Mouse (Mus musculus) MEL (cell line): ENCODE measurements at regions not wholly inside any gene's neighbourhood (a gene's known extent, or its start where the extent isn't known, plus 50 kb on each side); places are given as distances from the start of the nearest gene placed in this dataset.

Experiments used
- DNase-seq: peaks from one replicate; pipeline ENCODE4 v3.0.0; 2011; ENCODE audit warnings: low read depth, low spot score
- H3K27ac ChIP-seq: 2 replicates; pipeline ENCODE4 v1.5.1; 2012; ENCODE audit warnings: low read depth, mild to moderate bottlenecking, control low read depth, low read length, moderate library complexity; ENCODE audit not compliant: control insufficient read depth
- H3K27me3 ChIP-seq, 2 experiments: fragments of 150-350 bp in 1 of 2; sonication (generic) in 1 of 2; 2 replicates each; pipeline ENCODE4 v1.6.1; 2012; ENCODE audit warnings: low read length in 2 of 2, mild to moderate bottlenecking in 2 of 2, improper control_type of control experiment in 1 of 2, moderate library complexity in 1 of 2; ENCODE audit not compliant: insufficient read depth in 2 of 2, control insufficient read depth in 1 of 2
- H3K36me3 ChIP-seq, 2 experiments: 2 replicates each; pipeline ENCODE4 v1.6.1; 2012 to 2014; ENCODE audit warnings: low read length in 2 of 2, improper control_type of control experiment in 1 of 2, inconsistent platforms in 1 of 2, mild to moderate bottlenecking in 1 of 2; ENCODE audit not compliant: insufficient read depth in 2 of 2, control insufficient read depth in 1 of 2
- H3K4me1 ChIP-seq, 2 experiments: fragments of 150-350 bp in 1 of 2; sonication (generic) in 1 of 2; 2 replicates each; pipeline ENCODE4 v1.6.1; 2012; ENCODE audit warnings: low read length in 2 of 2, improper control_type of control experiment in 1 of 2, mild to moderate bottlenecking in 1 of 2; ENCODE audit not compliant: insufficient read depth in 2 of 2, control insufficient read depth in 1 of 2
- H3K4me3 ChIP-seq, 2 experiments: fragments of 150-350 bp in 1 of 2; sonication (generic) in 1 of 2; 2 replicates each; pipeline ENCODE4 v1.5.1; 2012; ENCODE audit warnings: low read depth in 2 of 2, low read length in 2 of 2, mild to moderate bottlenecking in 2 of 2, moderate library complexity in 2 of 2, control low read depth in 1 of 2, improper control_type of control experiment in 1 of 2; ENCODE audit not compliant: control insufficient read depth in 1 of 2, insufficient read depth in 1 of 2
- H3K79me2 ChIP-seq: 2 replicates; pipeline ENCODE4 v1.6.1; 2012; ENCODE audit warnings: mild to moderate bottlenecking, low read length, moderate library complexity; ENCODE audit not compliant: control insufficient read depth, poor library complexity, insufficient read depth
- H3K9ac ChIP-seq: 2 replicates; pipeline ENCODE4 v1.6.1; 2012; ENCODE audit warnings: low read depth, mild to moderate bottlenecking, control low read depth, low read length, moderate library complexity; ENCODE audit not compliant: control insufficient read depth, poor library complexity, severe bottlenecking
- H3K9me3 ChIP-seq: fragments of 150-350 bp; sonication (generic); replicated peaks from 2 replicates; pipeline ENCODE4 v1.6.1; 2012; ENCODE audit warnings: mild to moderate bottlenecking, low read length, improper control_type of control experiment, moderate library complexity; ENCODE audit not compliant: insufficient read depth
- BHLHE40 ChIP-seq: IDR thresholded peaks from 2 replicates; pipeline ENCODE4 v1.6.1; 2012; ENCODE audit warnings: low read depth, mild to moderate bottlenecking, inconsistent platforms, low read length, improper control_type of control experiment, borderline replicate concordance
- CHD1 ChIP-seq: IDR thresholded peaks from 2 replicates; pipeline ENCODE4 v1.6.1; 2012; ENCODE audit warnings: low read depth, mild to moderate bottlenecking, inconsistent platforms, low read length, improper control_type of control experiment
- CTCF ChIP-seq, 3 experiments: IDR thresholded peaks in 2 of 3; conservative IDR thresholded peaks in 1 of 3; 2 replicates each; pipeline ENCODE4 v1.5.1; 2011 to 2012; ENCODE audit warnings: low read length in 3 of 3, low read depth in 2 of 3, mild to moderate bottlenecking in 2 of 3, improper control_type of control experiment in 1 of 3, inconsistent platforms in 1 of 3, mixed read lengths in 1 of 3, moderate library complexity in 1 of 3; ENCODE audit not compliant: control insufficient read depth in 1 of 3, insufficient read depth in 1 of 3, poor library complexity in 1 of 3, severe bottlenecking in 1 of 3
- E2F4 ChIP-seq: IDR thresholded peaks from 2 replicates; pipeline ENCODE4 v1.6.1; 2011; ENCODE audit warnings: low read depth, low read length, improper control_type of control experiment, borderline replicate concordance
- ETS1 ChIP-seq: IDR thresholded peaks from 2 replicates; pipeline ENCODE4 v1.6.1; 2012; ENCODE audit warnings: low read depth, mild to moderate bottlenecking, inconsistent platforms, low read length, improper control_type of control experiment, moderate library complexity
- GABPA ChIP-seq: IDR thresholded peaks from 2 replicates; pipeline ENCODE4 v1.6.1; 2012; ENCODE audit warnings: low read depth, mild to moderate bottlenecking, inconsistent platforms, low read length, improper control_type of control experiment, moderate library complexity
- GATA1 ChIP-seq: IDR thresholded peaks from 2 replicates; pipeline ENCODE4 v1.6.1; 2011; ENCODE audit warnings: low read depth, low read length, improper control_type of control experiment
- KAT2A ChIP-seq: conservative IDR thresholded peaks from 2 replicates; pipeline ENCODE4 v1.6.1; 2012; ENCODE audit warnings: low read depth, low read length, improper control_type of control experiment, inconsistent platforms
- MAFK ChIP-seq: IDR thresholded peaks from 2 replicates; pipeline ENCODE4 v1.6.1; 2011; ENCODE audit warnings: low read depth, mild to moderate bottlenecking, low read length, improper control_type of control experiment, borderline replicate concordance
- MAX ChIP-seq: IDR thresholded peaks from 2 replicates; pipeline ENCODE4 v1.6.1; 2011; ENCODE audit warnings: low read length, improper control_type of control experiment
- MXI1 ChIP-seq: IDR thresholded peaks from 2 replicates; pipeline ENCODE4 v1.6.1; 2011; ENCODE audit warnings: mild to moderate bottlenecking, low read depth, low read length, improper control_type of control experiment
- MYC ChIP-seq: IDR thresholded peaks from 2 replicates; pipeline ENCODE4 v1.6.1; 2011; ENCODE audit warnings: low read depth, mild to moderate bottlenecking, low read length, improper control_type of control experiment, moderate library complexity
- NELFE ChIP-seq: IDR thresholded peaks from 2 replicates; pipeline ENCODE4 v1.6.1; 2011; ENCODE audit warnings: low read depth, low read length, improper control_type of control experiment
- NRF1 ChIP-seq: IDR thresholded peaks from 2 replicates; pipeline ENCODE4 v1.6.1; 2014; ENCODE audit warnings: low read depth, mild to moderate bottlenecking, inconsistent platforms, low read length, improper control_type of control experiment, moderate library complexity; ENCODE audit not compliant: poor library complexity, insufficient read depth, severe bottlenecking
- POLR2AphosphoS2 ChIP-seq: IDR thresholded peaks from 2 replicates; pipeline ENCODE4 v1.6.1; 2011; ENCODE audit warnings: low read length, improper control_type of control experiment
- RAD21 ChIP-seq: IDR thresholded peaks from 2 replicates; pipeline ENCODE4 v1.6.1; 2011; ENCODE audit warnings: mild to moderate bottlenecking, low read depth, low read length, improper control_type of control experiment
- RCOR1 ChIP-seq: IDR thresholded peaks from 2 replicates; pipeline ENCODE4 v1.6.1; 2012; ENCODE audit warnings: low read depth, mild to moderate bottlenecking, inconsistent platforms, low read length, improper control_type of control experiment
- SIN3A ChIP-seq: IDR thresholded peaks from 2 replicates; pipeline ENCODE4 v1.6.1; 2012; ENCODE audit warnings: low read length, improper control_type of control experiment, inconsistent platforms
- TAL1 ChIP-seq: IDR thresholded peaks from 2 replicates; pipeline ENCODE4 v1.6.1; 2012; ENCODE audit warnings: mild to moderate bottlenecking, inconsistent platforms, low read length, moderate library complexity, mixed read lengths
- TBP ChIP-seq: IDR thresholded peaks from 2 replicates; pipeline ENCODE4 v1.8.0; 2011; ENCODE audit warnings: low read depth, low read length, improper control_type of control experiment
- USF2 ChIP-seq, 2 experiments: IDR thresholded peaks; 2 replicates each; pipeline ENCODE4 v1.6.1; 2011 to 2012; ENCODE audit warnings: improper control_type of control experiment in 2 of 2, low read length in 2 of 2, borderline replicate concordance in 1 of 2, inconsistent platforms in 1 of 2, low read depth in 1 of 2, mild to moderate bottlenecking in 1 of 2; ENCODE audit not compliant: insufficient read depth in 1 of 2
- ZC3H11A ChIP-seq: IDR thresholded peaks from 2 replicates; pipeline ENCODE4 v1.6.1; 2012; ENCODE audit warnings: low read depth, mild to moderate bottlenecking, inconsistent platforms, low read length, improper control_type of control experiment
- ZKSCAN1 ChIP-seq: IDR thresholded peaks from 2 replicates; pipeline ENCODE4 v1.6.1; 2012; ENCODE audit warnings: low read depth, mild to moderate bottlenecking, inconsistent platforms, low read length, improper control_type of control experiment, moderate library complexity
- ZMIZ1 ChIP-seq: IDR thresholded peaks from 2 replicates; pipeline ENCODE4 v1.6.1; 2012; ENCODE audit warnings: low read depth, mild to moderate bottlenecking, inconsistent platforms, low read length, improper control_type of control experiment, moderate library complexity
- ZNF384 ChIP-seq: IDR thresholded peaks from 2 replicates; pipeline ENCODE4 v1.6.1; 2012; ENCODE audit warnings: low read depth, mild to moderate bottlenecking, inconsistent platforms, low read length, improper control_type of control experiment

- Histone ChIP-seq H3K79me2 (no peaks in the 10 kb centered on the region), H3K4me1 (no peaks in the 10 kb centered on the region), H3K27me3 (no peaks in the 10 kb centered on the region), H3K36me3 (no peaks in the 10 kb centered on the region), H3K9ac (no peak overlapping the region), H3K9me3 (no peaks in the 10 kb centered on the region), H3K27ac (no peak overlapping the region), H3K4me3 (no peak overlapping the region)
- DNase-seq = no peak
- TF ChIP-seq TAL1 (no peak), E2F4 (no peak), MYC (no peak), ZC3H11A (no peak), GABPA (no peak), KAT2A (no peak), RCOR1 (no peak), ZNF384 (no peak), SIN3A (no peak)
Measured at GRCm38 (mm10) chr17:16516173-16516572, 547.7 kb upstream of the Zfp960 start.

DNA sequence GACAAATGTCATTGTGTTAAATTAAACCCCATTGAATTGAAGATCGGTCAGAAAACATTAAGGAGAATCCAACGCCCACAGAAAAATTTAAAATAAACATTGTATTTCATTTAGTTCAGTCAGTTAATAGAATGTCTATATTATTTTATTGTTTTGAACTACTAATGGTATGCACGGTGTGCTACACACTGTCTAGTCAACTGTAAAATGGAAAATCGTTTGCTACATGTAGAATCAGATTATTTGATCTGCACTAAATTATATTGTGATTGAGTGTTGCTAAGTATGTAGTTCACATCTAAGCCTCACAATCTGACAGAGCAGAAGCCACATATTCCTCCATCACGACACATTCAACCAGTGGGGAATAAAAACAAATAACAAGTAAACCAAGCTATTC is 570.0 kb upstream of the Zfp960 start:
- Histone ChIP-seq H3K27ac (no peak overlapping the region), H3K9me3 (no peaks in the 10 kb centered on the region)

DNA sequence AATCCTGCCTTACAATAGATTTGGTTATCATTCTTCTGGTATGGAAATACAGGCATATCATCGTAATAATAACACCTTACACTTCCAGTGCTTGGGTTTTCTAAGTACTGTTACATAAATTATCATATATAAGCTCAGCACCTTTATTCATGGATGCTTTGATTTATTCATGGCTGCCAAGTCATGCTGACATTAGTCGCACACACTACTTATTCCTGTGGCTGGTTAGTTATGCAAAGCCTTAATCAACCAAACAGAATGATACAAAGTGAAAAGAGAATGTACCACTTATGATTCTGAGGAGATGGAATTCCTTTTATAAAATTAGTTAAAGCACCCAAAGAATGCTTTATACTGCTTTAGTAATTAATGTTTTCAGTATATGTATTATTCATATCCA is 570.4 kb upstream of the Zfp960 start:
- Histone ChIP-seq H3K9ac (no peak overlapping the region), H3K4me1 (no peaks in the 10 kb centered on the region), H3K27ac (no peak overlapping the region), H3K4me3 (no peak overlapping the region), H3K79me2 (no peaks in the 10 kb centered on the region), H3K9me3 (no peaks in the 10 kb centered on the region), H3K36me3 (no peaks in the 10 kb centered on the region), H3K27me3 (no peaks in the 10 kb centered on the region)
- DNase-seq = no peak
- TF ChIP-seq ETS1 = no peak
- no peak for TF ChIP-seq SIN3A
- TF ChIP-seq BHLHE40 = no peak
- no peak for TF ChIP-seq E2F4
- no peak for TF ChIP-seq ZKSCAN1
- no peak for TF ChIP-seq CHD1
- no peak for TF ChIP-seq GATA1
- TF ChIP-seq NRF1 = no peak
- TF ChIP-seq MAX = no peak
- no peak for TF ChIP-seq ZNF384
- TF ChIP-seq MAFK = no peak
- TF ChIP-seq USF2 (IDR thresholded peaks at IDR 0.05; ENCODE audit: borderline replicate concordance in 1 of 2, insufficient read depth in 1 of 2, low read depth in 1 of 2, low read length in 2 of 2) = no peak
- TF ChIP-seq TBP = no peak
- no peak for TF ChIP-seq GABPA
- TF ChIP-seq NELFE = no peak
- no peak for TF ChIP-seq POLR2AphosphoS2

More for the DNA sequence above, 570.0 kb upstream of the Zfp960 start:
- no peaks in the 10 kb centered on the region for H3K79me2 ChIP-seq
- TF ChIP-seq GATA1 (no peak), CTCF (IDR thresholded peaks at IDR 0.05 in 2 of 3, conservative IDR thresholded peaks at IDR 0.05 in 1 of 3; ENCODE audit: control insufficient read depth in 1 of 3, insufficient read depth in 1 of 3, low read depth in 2 of 3, low read length in 3 of 3, poor library complexity in 1 of 3, severe bottlenecking in 1 of 3) (no peak), MAFK (no peak), MXI1 (no peak), NRF1 (no peak), NELFE (no peak), MYC (no peak), ZNF384 (no peak), BHLHE40 (no peak), RAD21 (no peak), ZMIZ1 (no peak), TAL1 (no peak), CHD1 (no peak)
- H3K27me3 ChIP-seq = no peaks in the 10 kb centered on the region
- no peak overlapping the region for H3K9ac ChIP-seq
- no peak overlapping the region for H3K4me3 ChIP-seq
- DNase-seq = no peak
- H3K36me3 ChIP-seq = no peaks in the 10 kb centered on the region
- no peaks in the 10 kb centered on the region for H3K4me1 ChIP-seq
